Mouse (Mus musculus) adrenal gland, adult 8-10 months (tissue): ENCODE data around the gene Polk. TPM values are rescaled to one million over a fixed set of nuclear protein-coding genes. Genes with fewer than 3 reads are reported as not detected.

Source experiments
- DNase-seq: peaks from one replicate; pipeline ENCODE4 v3.0.0; 2022
- total RNA-seq, 4 experiments: library from RNA; stranded (reverse); gene quantifications; 2 replicates each; pipeline ENCODE4 v1.2.4; 2022

Gene Polk
- total RNA-seq: 10 to 100 TPM; 29.1 to 52.6 (median 34.3) TPM

DNA sequence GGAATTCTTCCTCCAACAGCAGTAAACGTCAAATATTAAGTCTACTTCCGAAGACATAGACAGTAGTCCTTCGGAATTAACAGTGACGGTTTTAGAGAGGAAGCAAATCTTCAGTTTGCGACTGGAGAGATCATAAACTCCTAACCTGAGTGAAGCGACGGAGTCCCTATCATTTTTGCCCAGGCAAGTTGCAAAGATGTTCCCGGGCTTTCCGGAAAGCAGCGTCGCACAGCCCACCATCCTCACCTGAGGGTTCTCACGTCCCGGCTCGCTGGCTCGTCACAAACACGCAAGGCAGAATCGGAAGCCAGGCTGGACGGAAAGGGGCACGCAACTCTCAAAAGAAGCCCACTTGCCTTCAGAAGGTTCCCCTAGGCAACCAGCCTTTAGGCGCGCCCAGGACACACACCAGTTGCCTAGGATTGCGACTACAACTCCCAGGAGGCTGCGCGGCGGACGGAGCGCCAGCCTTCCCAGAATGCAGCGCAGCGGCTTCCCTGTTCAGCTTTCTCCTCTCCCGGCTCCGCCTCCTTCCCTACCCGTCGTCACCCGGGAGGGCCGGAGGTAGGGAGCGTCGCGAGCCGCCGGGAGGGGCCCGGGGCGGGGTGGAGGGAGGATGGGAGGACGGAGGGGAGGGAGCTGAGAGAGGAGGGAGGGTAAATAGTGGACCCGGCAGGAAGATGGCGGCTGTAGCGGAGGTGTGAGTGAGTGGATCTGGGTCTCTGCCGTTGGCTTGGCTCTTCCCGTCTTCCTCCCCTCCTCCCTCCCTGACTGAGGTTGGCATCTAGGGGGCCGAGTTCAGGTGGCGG lies at the start of gene Polk, which contains the start of gene Col4a3bp:
Gene Polk, minus strand, starts transcription at position 499 of the 809 bp plus-strand sequence.
Gene Col4a3bp, plus strand, starts transcription at position 538 of the 809 bp plus-strand sequence.
- peak; percentile 97 for DNase-seq

DNA sequence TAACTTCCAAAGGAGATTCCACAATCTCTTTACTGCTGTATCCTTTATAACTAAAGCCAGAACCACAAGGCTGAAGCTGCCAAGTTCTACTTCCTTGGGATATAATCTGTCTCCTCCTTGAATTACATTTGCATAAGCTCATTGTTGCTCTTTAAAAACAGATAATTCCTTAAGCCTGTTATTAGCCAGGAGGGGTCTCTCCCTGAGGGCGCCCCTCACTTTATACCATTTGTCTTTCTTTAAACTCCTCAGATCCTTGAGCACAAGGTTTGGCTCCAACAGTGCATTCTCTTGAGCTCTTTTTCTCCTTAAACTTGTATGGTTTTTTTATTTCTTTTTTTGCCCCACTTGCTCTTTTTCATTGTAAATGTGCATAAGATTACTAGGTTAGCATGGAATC lies 46.3 kb upstream of the Polk start:
- DNase-seq: no peak

DNA sequence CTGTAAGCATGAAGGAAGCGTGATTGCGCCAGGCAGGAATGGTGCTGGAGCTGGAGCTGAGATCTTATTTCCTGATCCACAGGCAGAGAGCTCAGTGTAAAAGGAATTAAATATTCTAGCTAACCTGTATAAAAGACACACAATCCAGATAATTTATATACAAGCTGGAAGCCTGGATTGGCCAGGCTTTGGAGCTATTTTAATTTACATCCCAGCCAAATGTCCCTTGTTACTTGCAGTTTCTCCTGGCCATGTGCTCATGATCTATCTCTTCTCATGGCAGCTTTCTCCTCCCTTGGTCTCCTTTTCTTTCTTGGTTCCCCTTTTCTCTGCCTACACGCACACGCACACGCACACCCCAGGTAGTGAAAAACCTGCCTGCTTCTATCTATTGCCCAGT lies 44.2 kb upstream of the Polk start:
- no peak for DNase-seq

DNA sequence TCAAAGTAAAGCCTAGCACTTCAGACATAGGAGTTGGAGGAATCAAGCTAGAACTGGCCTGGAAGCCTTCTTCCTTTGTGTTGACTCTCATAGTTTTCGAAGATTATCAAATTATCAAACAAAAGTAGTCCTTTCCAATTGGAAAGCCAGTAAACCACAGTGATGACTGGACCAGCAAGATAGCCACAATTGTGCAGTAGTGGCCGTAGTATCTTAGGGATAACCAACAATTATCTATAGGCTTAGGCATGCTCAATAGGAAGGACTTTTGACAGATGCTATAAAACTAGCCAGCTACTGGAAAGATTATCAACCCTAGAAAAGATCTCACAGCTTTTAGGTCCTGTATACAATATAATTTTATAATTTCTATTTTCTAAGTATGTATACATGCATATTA lies 41.8 kb upstream of the Polk start:
- DNase-seq: no peak

DNA sequence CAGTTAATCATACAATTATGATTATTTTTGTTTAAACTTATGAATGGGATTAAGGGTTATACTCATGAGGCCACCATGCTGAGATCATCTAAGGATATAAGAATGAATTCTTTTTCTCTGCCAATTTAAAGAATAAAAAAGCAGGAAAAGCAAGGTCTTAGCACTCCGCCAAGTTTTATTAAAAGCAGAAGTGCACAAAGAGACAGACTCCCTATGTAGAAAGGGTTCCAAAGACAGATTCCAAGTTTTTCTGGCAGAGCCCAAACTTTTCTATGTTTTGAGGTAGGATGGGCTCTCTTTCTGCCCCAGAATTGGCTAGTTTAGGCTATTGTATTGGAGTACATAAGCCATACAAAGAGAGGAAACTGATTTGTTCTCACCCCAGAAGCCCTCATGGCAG lies 37.6 kb upstream of the Polk start:
- no peak for DNase-seq

DNA sequence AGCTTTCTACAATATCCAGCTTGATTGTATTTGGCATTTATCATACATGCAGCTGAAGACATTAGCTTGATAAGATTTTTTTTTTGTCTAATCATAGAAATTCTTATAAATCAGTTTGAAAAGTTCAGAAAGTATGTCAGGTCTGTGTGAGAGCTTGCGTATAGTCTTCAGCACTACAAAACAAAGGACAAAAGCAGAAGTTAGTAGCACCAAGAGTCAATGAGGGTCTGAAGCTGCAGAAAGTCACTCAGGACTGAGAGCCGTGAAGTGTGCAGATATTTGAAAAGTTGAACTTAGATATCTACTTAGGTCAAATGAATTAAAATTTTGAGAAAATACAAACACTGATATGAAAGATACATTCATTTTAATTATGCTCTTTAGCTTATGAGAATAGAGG lies 36.7 kb upstream of the Polk start:
- no peak for DNase-seq

DNA sequence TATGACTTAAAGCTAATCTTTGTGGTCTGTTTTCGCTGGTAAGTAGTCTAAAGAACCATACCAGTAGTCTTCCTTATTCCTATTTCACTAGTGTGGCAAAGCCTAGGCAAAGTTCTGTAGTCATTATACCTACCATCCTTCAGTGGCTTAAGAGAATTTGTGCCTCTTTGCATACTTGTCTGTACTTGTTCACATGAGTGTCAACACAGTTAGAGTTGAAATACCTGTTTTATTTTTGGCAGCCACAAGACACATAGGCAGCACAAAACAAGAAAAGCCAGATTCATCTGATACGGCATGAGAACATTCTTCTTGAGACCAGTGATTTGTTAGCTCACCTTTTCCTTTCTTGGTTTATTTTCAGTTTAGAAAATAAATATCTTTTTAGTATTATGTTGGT lies 31.8 kb upstream of the Polk start:
- DNase-seq: no peak

DNA sequence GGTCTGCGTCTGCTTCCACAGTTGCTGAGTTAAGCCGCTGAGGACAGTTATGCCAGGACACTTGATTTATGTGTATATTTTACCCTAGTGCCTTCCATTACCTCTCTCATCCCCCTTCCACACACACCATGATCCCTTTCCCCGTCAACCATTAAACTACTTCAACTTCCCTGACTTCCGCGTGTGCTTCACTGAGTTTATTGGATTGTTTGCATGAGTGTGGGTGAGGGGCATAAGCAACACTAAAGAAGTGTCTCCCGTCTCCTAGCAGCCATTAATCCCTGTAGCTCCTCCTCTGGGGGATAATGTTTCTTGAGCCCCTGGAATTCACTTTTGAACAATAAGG lies 28.6 kb upstream of the Polk start:
- no peak for DNase-seq

DNA sequence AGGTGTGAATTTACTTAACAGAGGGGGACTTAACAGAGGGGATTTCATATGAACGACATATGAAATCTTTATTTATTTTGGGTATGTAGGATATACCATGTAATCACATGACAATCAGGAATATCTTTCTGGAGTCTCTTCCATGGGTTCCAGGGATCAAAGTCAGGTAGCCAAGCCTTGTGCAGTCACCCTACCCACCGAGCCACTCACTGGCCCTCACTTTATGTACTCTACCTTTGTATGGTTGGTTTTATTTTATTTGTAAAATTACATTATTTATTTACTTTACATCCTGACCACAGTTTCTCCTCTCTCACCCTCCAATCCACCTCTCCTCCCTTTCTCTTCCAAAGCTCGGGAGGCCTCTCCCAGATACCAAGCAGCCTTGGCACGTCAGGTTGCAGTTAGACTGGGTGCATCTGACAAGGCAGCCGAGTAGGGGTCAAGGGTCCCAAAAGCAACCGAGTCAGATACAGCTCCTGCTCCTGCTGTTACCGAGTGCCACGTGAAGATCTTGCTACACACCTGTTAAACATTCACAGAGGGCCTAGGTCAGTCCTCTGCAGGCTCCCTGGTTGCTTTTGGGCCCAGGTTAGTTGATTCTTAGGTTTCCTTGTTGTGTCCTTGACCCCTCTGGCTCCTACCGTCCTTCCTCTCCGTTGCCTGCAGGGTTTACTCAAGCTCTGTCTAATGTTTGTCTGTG lies 28.1 kb upstream of the Polk start:
- no peak for DNase-seq

DNA sequence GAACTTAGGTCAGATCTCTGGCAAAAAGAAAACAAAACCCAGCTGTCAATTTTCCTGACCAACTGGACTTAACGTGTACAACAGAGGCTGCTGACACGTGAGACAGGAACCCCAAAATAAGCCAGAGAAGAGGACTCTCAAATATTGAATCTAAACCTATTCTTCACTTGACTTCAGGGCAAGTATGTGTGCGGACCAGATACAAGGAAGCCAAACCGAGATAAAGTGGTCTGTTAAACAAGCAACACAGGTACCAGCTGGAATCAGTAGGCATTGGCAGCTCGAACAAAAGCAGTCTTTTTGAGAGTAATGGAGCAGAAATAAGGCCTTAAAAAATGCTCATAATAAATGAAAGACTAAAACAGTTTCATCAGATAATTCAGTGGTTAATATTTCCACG lies 25.6 kb upstream of the Polk start:
- DNase-seq: no peak

DNA sequence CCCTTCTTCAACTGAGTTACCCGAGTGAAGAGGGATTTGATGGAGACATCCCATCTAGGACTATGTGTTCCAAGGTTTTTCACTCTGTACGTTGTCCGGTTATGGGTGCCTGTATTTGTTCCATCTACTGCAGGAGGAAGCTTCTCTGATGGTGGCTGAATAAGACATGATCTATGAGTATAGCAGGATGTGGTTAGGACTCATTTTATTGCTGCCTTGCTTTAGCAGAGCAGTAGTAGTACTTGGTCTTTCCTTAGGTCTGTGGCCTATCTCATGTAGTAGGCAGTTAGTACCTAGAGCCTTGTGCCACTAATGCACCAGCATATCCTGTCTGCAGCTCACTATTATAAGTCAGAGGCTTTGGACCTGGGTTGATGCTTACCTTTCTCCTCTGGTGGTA lies 12.7 kb upstream of the Polk start:
- DNase-seq: no peak

DNA sequence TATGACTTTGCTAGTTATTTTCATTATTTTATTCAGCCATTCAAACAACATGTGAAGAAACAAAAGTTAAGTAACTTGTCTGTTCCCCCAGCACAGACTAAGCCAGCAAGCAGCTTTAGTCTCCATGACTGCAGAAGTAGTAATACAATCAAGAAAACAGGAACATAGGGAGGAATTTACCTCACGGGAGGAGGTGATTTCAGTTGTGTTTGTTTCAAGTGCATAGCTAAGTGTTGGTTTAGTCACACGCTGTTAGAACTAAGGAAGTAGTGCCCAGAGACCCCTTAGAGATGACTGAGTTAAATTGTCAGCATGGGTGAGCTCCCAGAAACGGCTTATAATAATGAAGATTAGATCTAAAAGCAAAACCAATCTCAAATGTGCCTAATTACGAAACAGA lies 5.6 kb upstream of the Polk start:
- DNase-seq: no peak

DNA sequence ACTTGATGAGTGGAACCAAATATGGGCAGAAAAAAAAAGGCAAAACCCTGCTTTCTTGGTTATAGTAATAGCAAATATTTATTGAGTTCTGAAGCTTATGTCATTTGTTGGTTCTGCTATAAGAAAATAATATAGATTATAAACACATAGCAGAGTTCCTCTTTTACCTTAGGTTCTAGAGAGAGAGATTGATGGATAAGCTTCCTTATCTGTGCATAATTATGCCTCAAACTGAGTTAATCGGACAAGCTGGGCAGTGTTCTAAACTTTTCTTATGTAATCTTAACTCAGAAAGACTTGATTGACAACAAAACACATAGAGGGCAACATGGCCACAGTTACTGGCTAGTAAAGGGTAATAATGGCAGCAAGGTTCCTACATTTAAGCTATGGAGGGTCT lies 4.9 kb upstream of the Polk start:
- no peak for DNase-seq

DNA sequence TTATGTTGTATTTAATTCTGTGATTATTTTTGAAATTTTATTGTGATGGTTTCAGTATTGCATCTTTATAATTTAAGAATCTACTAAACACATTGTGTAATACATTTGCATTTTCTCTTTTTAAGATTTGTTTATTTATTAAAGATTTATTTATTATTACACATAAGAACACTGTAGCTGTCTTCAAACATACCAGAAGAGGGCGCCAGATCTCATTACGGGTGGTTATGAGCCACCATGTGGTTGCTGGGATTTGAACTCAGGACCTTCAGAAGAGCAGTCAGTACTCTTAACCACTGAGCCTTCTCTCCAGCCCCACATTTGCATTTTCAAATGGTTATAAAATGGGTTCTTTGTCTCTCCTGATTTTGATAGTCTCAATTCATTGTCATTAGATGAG lies 2.1 kb upstream of the Polk start:
- no peak for DNase-seq

DNA sequence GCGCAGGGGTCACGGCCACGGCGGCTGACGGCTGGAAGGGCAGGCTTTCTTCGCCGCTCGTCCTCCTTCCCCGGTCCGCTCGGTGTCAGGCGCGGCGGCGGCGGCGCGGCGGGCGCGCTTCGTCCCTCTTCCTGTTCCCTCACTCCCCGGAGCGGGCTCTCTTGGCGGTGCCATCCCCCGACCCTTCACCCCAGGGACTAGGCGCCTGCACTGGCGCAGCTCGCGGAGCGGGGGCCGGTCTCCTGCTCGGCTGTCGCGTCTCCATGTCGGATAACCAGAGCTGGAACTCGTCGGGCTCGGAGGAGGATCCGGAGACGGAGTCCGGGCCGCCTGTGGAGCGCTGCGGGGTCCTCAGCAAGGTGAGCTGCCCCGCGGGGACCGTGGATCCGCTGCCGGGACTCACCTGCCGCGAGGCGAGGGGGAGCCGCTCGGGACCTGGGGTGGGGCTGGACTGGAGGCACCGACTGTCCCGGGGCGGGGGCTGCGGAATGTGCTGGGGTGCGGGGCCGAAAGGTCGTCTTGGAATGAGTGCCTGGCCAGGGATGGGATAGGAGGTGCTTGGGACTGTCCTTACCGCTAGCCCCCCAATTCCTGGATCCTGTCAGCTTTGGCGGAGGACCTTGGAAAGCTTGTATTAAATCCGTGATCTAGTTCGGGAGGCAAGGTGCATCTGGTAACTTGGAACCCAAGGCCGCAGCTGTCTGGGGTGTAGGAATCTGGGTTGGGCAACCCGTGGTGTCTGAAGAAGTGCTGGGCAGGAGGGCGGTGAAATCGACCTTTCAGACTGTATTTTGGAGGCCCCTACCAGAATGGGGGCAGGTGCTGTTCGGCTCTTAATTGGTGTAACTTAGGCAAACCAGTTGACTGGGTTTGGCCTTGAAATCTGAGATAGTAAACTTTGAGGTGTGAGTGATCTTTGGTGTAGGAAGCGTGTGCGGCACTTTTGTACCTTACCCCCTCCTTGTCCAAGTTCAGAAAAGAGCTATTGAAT lies 817 bp upstream of the Polk start:
- no peak for DNase-seq

DNA sequence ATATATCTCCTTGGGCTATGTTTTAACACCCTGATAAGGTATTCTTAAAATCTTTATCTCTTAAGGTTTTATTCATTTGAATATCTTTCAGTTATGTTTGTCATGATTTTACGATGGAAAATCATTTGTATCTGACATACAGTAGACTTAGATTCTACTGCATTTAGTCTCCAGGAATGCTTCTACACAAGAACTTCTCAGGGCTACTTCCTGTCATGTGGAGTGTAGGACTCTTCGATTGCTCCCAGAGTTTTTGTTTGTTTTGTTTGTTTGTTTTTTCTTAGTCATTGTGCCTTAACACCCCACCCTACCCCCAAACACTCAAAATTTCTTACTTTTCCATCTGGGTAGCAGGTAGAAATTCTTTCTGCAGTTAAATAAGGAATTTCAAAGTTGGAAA lies 998 bp downstream of the Polk start:
- DNase-seq: no peak

DNA sequence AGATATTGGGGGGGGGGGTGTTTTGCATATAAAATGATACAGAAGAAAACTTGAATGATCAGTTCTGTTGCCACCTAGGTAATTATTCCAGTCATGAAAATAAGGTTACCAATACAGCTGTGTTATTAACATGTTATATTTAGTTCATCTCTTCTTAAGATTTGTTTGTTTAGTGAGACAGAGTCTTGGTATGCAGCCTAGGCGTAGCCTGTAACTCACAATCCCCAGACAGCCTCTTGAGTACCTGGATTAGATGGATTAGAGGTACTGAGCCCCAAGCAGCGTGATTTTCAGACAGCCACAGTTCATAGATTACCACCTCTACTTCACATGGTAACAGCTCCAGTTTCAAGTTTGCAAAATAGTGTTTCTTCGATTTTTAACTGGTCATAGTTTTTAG lies 4.3 kb downstream of the Polk start:
- DNase-seq: no peak

DNA sequence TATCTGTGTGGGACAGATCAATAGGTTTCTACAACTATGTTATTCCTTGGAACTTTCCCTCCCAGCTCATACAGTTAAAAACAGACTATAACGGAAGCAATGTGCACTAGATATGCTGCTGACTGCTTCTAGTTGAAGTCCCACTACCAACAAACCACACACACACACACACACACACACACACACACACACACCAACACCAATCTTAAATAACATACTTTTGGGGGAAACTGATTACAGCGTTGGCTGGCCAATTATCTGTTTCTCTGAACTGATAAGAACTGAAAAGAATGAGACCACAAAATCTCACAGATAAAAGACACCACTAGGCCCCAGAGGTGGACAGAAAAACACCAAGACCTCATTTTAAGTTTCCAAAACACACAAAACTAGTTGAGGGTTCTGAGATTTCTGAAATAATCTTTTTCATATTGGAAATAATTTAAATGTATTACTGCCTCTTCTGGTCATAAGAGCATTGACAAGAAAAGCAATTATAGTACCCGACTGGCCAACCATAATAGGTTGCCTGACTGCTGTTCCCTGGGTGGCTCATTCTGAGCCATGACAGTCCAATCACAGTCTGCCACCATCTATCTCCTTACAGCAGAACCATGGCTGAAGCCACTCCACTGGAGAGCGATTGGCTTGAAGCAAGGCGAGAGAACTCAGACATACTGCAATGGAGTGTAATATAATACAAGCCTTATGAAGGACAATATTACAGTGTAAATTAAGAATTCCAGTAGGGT lies 5.4 kb downstream of the Polk start:
- DNase-seq: no peak

DNA sequence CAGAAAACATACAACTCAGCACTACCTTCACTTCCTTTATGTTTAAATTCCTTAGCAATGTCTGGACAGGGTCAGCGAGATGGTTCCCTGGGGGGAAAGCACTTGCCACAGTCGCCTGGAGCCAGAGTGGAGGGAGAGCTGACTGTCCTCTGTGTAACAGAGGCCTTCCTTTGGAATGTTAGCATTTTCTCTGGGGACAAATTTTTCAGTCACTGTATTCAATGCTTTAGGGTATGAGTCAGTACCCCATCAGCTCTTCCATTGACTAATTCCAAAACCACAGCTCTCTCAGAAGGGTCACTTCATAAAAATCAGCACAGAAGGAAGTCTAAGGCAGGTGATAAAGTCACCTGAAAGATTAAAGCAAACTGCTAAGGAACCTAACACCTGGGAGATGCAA lies 8.6 kb downstream of the Polk start:
- DNase-seq: no peak

DNA sequence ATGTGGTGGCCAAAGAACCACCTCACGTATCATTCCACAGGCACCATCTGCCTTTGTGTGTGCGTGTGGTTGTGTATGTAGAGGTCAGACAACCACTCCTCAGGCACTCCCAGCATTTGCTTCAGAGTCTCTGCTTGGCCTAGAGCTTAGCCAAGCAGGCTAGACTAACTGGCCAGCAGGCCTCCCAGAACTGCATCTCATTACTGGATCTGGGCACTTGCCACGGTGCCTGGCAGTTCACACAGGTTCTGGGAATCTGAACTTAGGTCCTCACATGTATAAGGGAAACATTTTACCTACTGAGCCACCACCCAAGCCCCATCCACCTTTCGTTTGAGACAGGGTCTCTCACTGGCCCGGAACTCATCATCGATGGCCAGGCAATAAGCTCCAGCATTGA lies 10.2 kb downstream of the Polk start:
- DNase-seq: no peak

DNA sequence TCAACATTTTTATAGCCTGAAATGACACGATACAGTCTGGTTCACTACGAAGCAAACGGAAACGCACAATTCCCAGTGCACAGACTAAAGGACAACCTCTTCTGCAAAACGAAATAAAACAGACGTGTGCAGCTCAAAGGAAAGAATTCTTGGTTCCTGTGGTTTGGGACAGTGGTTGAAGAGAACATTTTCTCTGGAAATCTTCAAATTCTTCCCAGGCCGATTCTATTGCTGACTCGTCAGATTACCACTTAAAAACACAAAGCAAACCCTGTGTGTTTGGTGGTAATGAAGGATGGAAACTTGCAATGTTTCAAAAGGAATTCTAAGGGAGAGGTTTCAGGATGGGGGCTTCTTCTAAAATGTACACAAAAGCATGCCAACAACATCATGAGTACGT lies 12.3 kb downstream of the Polk start:
- DNase-seq: no peak

DNA sequence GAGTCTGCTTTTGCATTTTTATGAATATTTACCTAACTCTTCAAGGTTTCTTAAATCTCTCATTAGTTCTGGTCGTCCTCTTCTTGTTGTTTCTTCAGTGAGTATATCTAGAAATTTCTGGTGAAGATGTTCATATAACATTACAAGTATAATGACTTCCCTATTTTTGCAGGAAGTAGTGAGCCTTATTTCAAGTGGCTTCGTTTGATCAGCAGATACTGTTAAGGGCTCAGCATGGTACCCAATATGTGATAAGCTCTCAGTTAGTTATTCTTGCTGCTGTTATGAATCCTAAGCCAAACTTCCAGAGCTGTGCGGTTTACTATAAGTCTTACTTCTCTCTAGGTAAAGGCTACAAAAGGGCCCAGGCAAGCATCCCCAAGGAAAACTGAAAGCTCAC lies 12.8 kb downstream of the Polk start:
- no peak for DNase-seq
